Mouse (Mus musculus) midbrain, embryonic 11.5 days (tissue): ENCODE results near the gene Kat8. TPM values are rescaled to one million over a fixed set of nuclear protein-coding genes. Genes with fewer than 3 reads are reported as not detected.

Experiments used
- ATAC-seq: fragments of 200-750 bp; cut with Nextera tagmentation; 2 replicates; pipeline ENCODE4 v1.8.0; 2017; ENCODE audit warnings: moderate TSS enrichment, moderate library complexity; ENCODE audit not compliant: low FRiP score
- DNase-seq: peaks from one replicate; pipeline ENCODE4 v3.0.0; 2015; ENCODE audit warnings: low spot score; ENCODE audit errors: missing footprints
- H3K27ac ChIP-seq: fragments of 300-500 bp; sonication (generic); 2 replicates; pipeline ENCODE4 v1.5.1; 2014; ENCODE audit warnings: low read depth, low read length
- H3K27me3 ChIP-seq: fragments of 300-500 bp; sonication (generic); 2 replicates; pipeline ENCODE4 v1.6.1; 2014; ENCODE audit warnings: mild to moderate bottlenecking, low read length, moderate library complexity, mixed read lengths; ENCODE audit not compliant: control insufficient read depth, insufficient read depth
- H3K36me3 ChIP-seq: fragments of 300-500 bp; sonication (generic); 2 replicates; pipeline ENCODE4 v1.6.1; 2014; ENCODE audit warnings: mild to moderate bottlenecking, low read length, moderate library complexity, mixed read lengths; ENCODE audit not compliant: control insufficient read depth, insufficient read depth
- H3K4me1 ChIP-seq: fragments of 300-500 bp; sonication (generic); 2 replicates; pipeline ENCODE4 v1.6.1; 2014; ENCODE audit warnings: low read length; ENCODE audit not compliant: control insufficient read depth, insufficient read depth
- H3K4me2 ChIP-seq: fragments of 300-500 bp; sonication (generic); 2 replicates; pipeline ENCODE4 v1.6.1; 2014; ENCODE audit warnings: mild to moderate bottlenecking, moderate library complexity
- H3K4me3 ChIP-seq: fragments of 300-500 bp; sonication (generic); 2 replicates; pipeline ENCODE4 v1.5.1; 2014; ENCODE audit warnings: low read depth, low read length
- H3K9ac ChIP-seq: fragments of 300-500 bp; sonication (generic); 2 replicates; pipeline ENCODE4 v1.6.1; 2014; ENCODE audit warnings: low read length
- H3K9me3 ChIP-seq: fragments of 300-500 bp; sonication (generic); 2 replicates; pipeline ENCODE4 v1.6.1; 2016; ENCODE audit warnings: low read length; ENCODE audit not compliant: control insufficient read depth
- WGBS: fragments of 180-500 bp; shearing (Covaris S2); extraction: QIAGEN DNeasy Blood & Tissue Kit; methylation state at CpG from one replicate; pipeline ENCODE4 v1.1.7; 2014; 5-methylcytosine and 5-hydroxymethylcytosine counted together
- polyA plus RNA-seq: library from polyadenylated mRNA; unstranded; fragments of >200 nt; fragmentation: Nextera tagmentation; extraction: Ambion mirVana; gene quantifications from 2 replicates; pipeline ENCODE4 v1.2.1, GENCODE M21; 2014

Gene Kat8
- polyA plus RNA-seq, 1 experiment from 2014 or later = 54.6 TPM

GRCm38 (mm10) chr7:127907939-127908338 is 4.4 kb upstream of the Kat8 start:
- ATAC-seq = no peak
- Histone ChIP-seq H3K4me1 (peaks cover 8% of the 10 kb centered on the region), H3K27me3 (no peaks in the 10 kb centered on the region), H3K9me3 (no peaks in the 10 kb centered on the region), H3K4me2 (no peak overlapping the region), H3K9ac (no peak overlapping the region), H3K27ac (no peak overlapping the region), H3K36me3 (peaks cover 12% of the 10 kb centered on the region; the same call in 1 of the 2 replicates), H3K4me3 (no peak overlapping the region)
- DNase-seq = no peak
- 93% methylated on average over 12 of the region's 12 CpGs for WGBS

DNA sequence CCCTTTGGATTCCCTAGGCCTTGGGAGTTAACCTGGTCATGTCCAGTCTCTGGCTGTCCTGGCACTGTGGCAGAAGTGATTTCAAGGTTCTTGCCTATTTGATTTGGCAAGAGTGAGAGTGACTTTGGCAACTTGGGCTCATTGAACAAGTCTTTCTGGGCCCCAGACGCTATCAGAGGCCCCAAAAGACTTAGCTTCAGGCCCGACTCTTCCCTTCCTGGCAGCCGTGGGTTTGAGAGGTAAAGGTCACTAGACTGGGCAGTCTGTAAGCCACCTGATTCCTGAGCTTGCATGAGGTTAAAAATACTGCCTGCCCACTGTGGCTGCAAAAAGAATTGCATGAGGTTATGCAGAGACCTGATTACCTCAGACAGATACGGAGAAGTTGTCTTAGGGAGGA is 3.7 kb upstream of the Kat8 start:
- H3K4me3 ChIP-seq = no peak overlapping the region
- no peak overlapping the region for H3K27ac ChIP-seq
- H3K36me3 ChIP-seq = peaks cover 12% of the 10 kb centered on the region; the same call in 1 of the 2 replicates
- no peak overlapping the region for H3K9ac ChIP-seq
- WGBS = 90% methylated on average over 4 of the region's 4 CpGs
- H3K4me1 ChIP-seq = peaks cover 11% of the 10 kb centered on the region
- no peak overlapping the region for H3K4me2 ChIP-seq
- DNase-seq (no peak), ATAC-seq (no peak)
- no peaks in the 10 kb centered on the region for H3K27me3 ChIP-seq
- H3K9me3 ChIP-seq = no peaks in the 10 kb centered on the region

DNA sequence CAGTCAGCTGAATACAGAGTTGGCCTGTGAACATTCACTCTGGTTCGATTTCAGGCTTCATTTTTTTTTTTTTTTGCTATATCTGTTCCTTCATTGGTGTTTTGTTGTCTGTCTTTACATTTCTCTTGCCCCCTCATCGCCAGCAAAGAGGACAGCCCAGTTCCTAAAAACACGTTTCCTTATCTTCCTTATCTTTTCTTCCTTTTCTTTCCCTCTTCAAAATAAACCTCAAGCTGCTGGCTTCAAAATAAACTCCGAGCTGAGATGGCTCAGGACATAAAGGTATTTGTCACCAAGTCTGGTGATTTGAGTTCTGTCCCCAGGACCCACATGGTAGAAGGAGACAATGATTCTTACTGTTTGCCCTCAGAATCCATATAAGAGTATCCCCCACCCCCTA is 622 bp downstream of the Kat8 start:
- no peak for ATAC-seq
- Histone ChIP-seq H3K27me3 (no peaks in the 10 kb centered on the region), H3K4me1 (peaks cover 6% of the 10 kb centered on the region), H3K27ac (no peak overlapping the region), H3K9me3 (no peaks in the 10 kb centered on the region), H3K4me3 (peak overlapping the region; percentile 97), H3K36me3 (peaks cover 9% of the 10 kb centered on the region), H3K9ac (peak overlapping the region; percentile 83), H3K4me2 (peak overlapping the region; percentile 75)
- no peak for DNase-seq
- 35% methylated on average over 4 of the region's 4 CpGs for WGBS

DNA sequence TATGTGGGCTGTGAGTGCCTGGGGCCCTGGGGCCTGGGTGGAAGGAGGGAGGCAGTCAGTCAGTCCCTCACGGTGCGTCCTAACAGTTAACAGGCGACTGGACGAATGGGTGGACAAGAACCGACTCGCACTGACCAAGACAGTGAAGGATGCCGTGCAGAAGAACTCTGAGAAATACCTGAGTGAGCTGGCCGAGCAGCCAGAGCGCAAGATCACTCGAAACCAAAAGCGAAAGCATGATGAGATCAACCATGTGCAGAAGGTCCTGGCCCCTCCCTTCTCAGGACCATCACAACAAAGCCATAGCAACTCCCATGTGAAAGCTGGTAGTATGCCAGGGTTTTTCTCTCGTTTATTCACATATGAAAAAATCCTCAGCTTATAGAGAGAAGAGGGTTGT is 3.0 kb downstream of the Kat8 start:
- Histone ChIP-seq H3K4me2 (no peak overlapping the region), H3K36me3 (peaks cover 5% of the 10 kb centered on the region; the same call in 1 of the 2 replicates), H3K4me3 (no peak overlapping the region), H3K4me1 (peaks cover 6% of the 10 kb centered on the region), H3K9ac (no peak overlapping the region), H3K9me3 (no peaks in the 10 kb centered on the region), H3K27ac (no peak overlapping the region), H3K27me3 (no peaks in the 10 kb centered on the region)
- ATAC-seq = no peak
- WGBS = 89% methylated on average over 12 of the region's 12 CpGs
- no peak for DNase-seq

DNA sequence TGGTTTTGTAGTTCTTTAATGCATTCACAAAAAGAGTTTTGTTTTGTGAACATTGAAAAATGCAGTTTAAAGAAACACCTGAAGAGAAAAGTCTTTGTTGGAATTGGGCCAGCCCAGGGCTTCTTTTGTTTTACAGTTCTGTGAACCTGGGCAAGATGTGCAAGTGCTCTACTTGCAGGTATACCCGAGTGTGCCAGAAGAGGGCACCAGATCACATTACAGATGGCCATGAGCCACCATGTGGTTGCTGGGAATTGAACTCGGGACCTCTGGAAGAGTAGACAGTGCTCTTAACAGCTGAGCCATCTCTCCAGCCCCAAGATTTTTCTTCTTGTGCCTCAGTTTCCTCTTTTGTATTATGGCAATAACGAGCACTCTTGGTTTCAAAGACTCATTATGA is 5.9 kb downstream of the Kat8 start:
- DNase-seq = peak; percentile 88
- H3K4me2 ChIP-seq = no peak overlapping the region
- H3K4me3 ChIP-seq = no peak overlapping the region
- H3K27ac ChIP-seq = no peak overlapping the region
- 64% methylated on average over 3 of the region's 3 CpGs for WGBS
- H3K9ac ChIP-seq = no peak overlapping the region
- no peak for ATAC-seq
- H3K9me3 ChIP-seq = no peaks in the 10 kb centered on the region
- H3K27me3 ChIP-seq = no peaks in the 10 kb centered on the region
- H3K36me3 ChIP-seq = peaks cover 5% of the 10 kb centered on the region; the same call in 1 of the 2 replicates
- H3K4me1 ChIP-seq = peaks cover under 1% of the 10 kb centered on the region

GRCm38 (mm10) chr7:127919290-127919689 is 7.0 kb downstream of the Kat8 start:
- DNase-seq (no peak), ATAC-seq (no peak)
- H3K36me3 ChIP-seq = peaks cover 5% of the 10 kb centered on the region
- no peak overlapping the region for H3K4me2 ChIP-seq
- H3K9ac ChIP-seq = no peak overlapping the region
- H3K4me1 ChIP-seq = no peaks in the 10 kb centered on the region
- H3K27ac ChIP-seq = no peak overlapping the region
- H3K4me3 ChIP-seq = no peak overlapping the region
- 72% methylated on average over 7 of the region's 7 CpGs for WGBS
- no peaks in the 10 kb centered on the region for H3K9me3 ChIP-seq
- H3K27me3 ChIP-seq = no peaks in the 10 kb centered on the region

DNA sequence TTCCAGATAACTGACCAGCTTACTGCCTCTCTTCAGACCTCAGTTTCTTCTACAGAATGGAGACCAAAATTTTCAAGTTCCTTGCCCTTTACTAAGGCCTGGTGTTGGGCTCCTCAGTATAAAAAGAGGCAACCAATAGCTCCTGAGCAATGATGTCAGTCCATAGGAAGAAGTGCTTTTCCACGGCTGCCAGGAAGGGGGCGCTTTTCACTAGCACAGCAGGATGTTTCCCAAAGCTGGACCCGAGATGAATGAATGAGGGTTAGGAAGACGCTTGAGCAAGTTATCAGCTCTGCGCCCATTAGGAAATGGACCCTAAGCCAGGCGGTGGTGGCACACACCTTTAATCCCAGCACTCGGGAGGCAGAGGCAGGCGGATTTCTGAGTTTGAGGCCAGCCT is 9.2 kb downstream of the Kat8 start:
- 62% methylated on average over 7 of the region's 8 CpGs for WGBS
- no peak for DNase-seq
- H3K36me3 ChIP-seq = peaks cover 3% of the 10 kb centered on the region; the same call in 1 of the 2 replicates
- H3K27me3 ChIP-seq = no peaks in the 10 kb centered on the region
- no peak overlapping the region for H3K27ac ChIP-seq
- no peaks in the 10 kb centered on the region for H3K4me1 ChIP-seq
- H3K4me3 ChIP-seq = no peak overlapping the region
- no peak overlapping the region for H3K4me2 ChIP-seq
- no peak for ATAC-seq
- H3K9ac ChIP-seq = no peak overlapping the region
- no peaks in the 10 kb centered on the region for H3K9me3 ChIP-seq

DNA sequence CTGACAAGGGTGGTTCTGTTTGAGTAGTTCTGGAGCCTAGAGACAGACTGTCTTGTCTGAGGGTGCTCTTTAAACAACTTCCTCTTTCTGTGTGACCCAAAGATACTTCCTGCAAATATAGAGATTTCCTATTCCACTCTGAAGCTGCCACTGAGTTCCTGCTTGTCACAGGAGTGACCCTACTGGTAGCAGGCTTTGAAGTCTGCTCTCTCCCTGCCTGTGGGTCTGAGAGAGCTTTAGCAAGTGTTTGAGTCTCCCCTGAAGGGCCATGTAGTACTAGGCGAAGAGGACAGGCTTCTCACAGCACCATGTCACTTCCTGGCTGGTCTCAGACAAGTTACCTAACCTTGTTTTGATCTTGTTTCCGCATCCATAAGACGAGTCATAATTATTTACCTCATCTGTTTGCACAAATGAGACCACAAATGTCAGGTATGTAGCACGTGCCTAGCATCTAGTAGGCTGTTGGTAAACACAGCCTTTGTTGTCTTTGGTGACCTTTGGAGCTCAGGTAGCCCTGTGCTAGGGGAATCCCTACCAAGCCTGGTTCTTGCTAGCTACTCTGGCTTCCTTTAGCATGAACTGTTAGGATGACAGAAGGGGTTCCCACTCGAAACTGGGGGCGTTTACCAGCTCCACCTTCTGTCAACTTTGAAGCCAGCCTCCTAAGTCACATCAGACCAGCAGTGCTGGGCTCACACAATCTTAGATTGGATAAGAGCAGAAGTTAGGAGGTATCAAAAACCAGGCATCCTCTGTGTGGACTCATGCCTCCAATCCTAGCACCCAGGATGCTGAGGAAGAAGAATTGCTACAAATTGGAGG is 10.3 kb downstream of the Kat8 start:
- DNase-seq = no peak
- Histone ChIP-seq H3K4me1 (no peaks in the 10 kb centered on the region), H3K36me3 (peaks cover 3% of the 10 kb centered on the region; the same call in 1 of the 2 replicates), H3K27me3 (no peaks in the 10 kb centered on the region), H3K9ac (no peak overlapping the region), H3K27ac (no peak overlapping the region), H3K9me3 (no peaks in the 10 kb centered on the region), H3K4me2 (no peak overlapping the region), H3K4me3 (no peak overlapping the region)
- ATAC-seq = no peak
- WGBS = 86% methylated on average over 6 of the region's 6 CpGs

DNA sequence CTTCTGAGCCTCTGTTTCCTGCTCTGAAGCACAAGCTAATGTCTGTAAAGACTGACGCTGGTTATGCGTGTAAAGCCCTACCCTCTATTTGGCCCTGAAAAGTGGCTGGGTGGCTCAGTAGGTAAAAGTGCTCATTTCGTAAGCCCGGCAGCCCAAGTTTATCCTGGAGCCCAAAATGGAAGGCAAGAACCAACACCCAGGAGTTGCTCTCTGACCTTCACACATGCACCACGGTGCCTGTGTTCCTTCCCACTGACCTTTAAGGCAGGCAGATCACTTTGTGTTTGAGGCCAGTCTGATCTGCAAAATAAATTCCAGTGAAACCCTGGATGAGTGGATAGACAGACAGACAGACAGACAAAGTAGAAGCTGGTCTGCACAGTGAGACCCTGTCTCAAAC is 11.4 kb downstream of the Kat8 start:
- no peak for ATAC-seq
- H3K9me3 ChIP-seq = no peaks in the 10 kb centered on the region
- no peak overlapping the region for H3K9ac ChIP-seq
- no peak for DNase-seq
- H3K36me3 ChIP-seq = peaks cover 3% of the 10 kb centered on the region; the same call in 1 of the 2 replicates
- H3K4me1 ChIP-seq = no peaks in the 10 kb centered on the region
- H3K27me3 ChIP-seq = peaks cover 3% of the 10 kb centered on the region; the same call in 1 of the 2 replicates
- H3K27ac ChIP-seq = no peak overlapping the region
- 90% methylated on average over 5 of the region's 5 CpGs for WGBS
- no peak overlapping the region for H3K4me2 ChIP-seq
- H3K4me3 ChIP-seq = no peak overlapping the region
